Mouse (Mus musculus): ENCODE measurements around the gene Aqp7.
"Not testable (repeated sequence)": the region's sequence is repeated elsewhere in the genome, so short reads cannot be mapped to it uniquely, and the experiment has no call there.

Aqp7 gene

GRCm38 (mm10) chr4:41047524-41048271, at the start of gene Aqp7:
Gene Aqp7 (minus strand): TSS chr4:41048139.
- no peak for DNase-seq (ENCODE audit: low spot score)

- no peak for DNase-seq (ENCODE audit: low spot score)
These were observed 49.4 kb upstream of the Aqp7 start for GRCm38 (mm10) chr4:41097381-41097780.

GRCm38 (mm10) chr4:41096794-41097193, 48.9 kb upstream of the Aqp7 start:
- no peak for DNase-seq (ENCODE audit: low spot score)

- DNase-seq (ENCODE audit: low spot score) = no peak
These were observed 48.2 kb upstream of the Aqp7 start for GRCm38 (mm10) chr4:41096169-41096568.

- no peak for DNase-seq (ENCODE audit: low spot score)
These were observed 46.4 kb upstream of the Aqp7 start for GRCm38 (mm10) chr4:41094361-41094760.

- DNase-seq (ENCODE audit: low spot score) = no peak
These were observed 45.0 kb upstream of the Aqp7 start for GRCm38 (mm10) chr4:41092958-41093357.

GRCm38 (mm10) chr4:41091391-41091790, 43.5 kb upstream of the Aqp7 start:
- DNase-seq (ENCODE audit: low spot score) = no peak

GRCm38 (mm10) chr4:41089705-41090104, 41.8 kb upstream of the Aqp7 start:
- no peak for DNase-seq (ENCODE audit: low spot score)

- DNase-seq (ENCODE audit: low spot score) = no peak
These were observed 41.2 kb upstream of the Aqp7 start for GRCm38 (mm10) chr4:41089189-41089588.

- DNase-seq (ENCODE audit: low spot score) = no peak
These were observed 39.7 kb upstream of the Aqp7 start for GRCm38 (mm10) chr4:41087459-41088298.

- DNase-seq (ENCODE audit: low spot score) = no peak
These were observed 39.0 kb upstream of the Aqp7 start for GRCm38 (mm10) chr4:41086947-41087346.

- DNase-seq (ENCODE audit: low spot score) = no peak
These were observed 36.9 kb upstream of the Aqp7 start for GRCm38 (mm10) chr4:41084819-41085218.

- DNase-seq (ENCODE audit: low spot score) = not testable (repeated sequence)
These were observed 34.9 kb upstream of the Aqp7 start for GRCm38 (mm10) chr4:41082803-41083202.

GRCm38 (mm10) chr4:41081733-41082132, 33.8 kb upstream of the Aqp7 start:
- DNase-seq (ENCODE audit: low spot score) = no peak

GRCm38 (mm10) chr4:41078726-41079125, 30.8 kb upstream of the Aqp7 start:
- DNase-seq (ENCODE audit: low spot score) = no peak

- no peak for DNase-seq (ENCODE audit: low spot score)
These were observed 26.5 kb upstream of the Aqp7 start for GRCm38 (mm10) chr4:41074461-41074860.

- no peak for DNase-seq (ENCODE audit: low spot score)
These were observed 25.3 kb upstream of the Aqp7 start for GRCm38 (mm10) chr4:41073008-41073817.

- DNase-seq (ENCODE audit: low spot score) = no peak
These were observed 23.8 kb upstream of the Aqp7 start for GRCm38 (mm10) chr4:41071500-41072429.

- no peak for DNase-seq (ENCODE audit: low spot score)
These were observed 17.3 kb upstream of the Aqp7 start for GRCm38 (mm10) chr4:41065196-41065595.

- DNase-seq (ENCODE audit: low spot score) = peak; percentile 67
These were observed 16.1 kb upstream of the Aqp7 start for GRCm38 (mm10) chr4:41063894-41064673.
